Comparison of ENCODE assay signal across 9 mouse cellular contexts in genomic region chr6:34029746-34030027, GRCm38 (mm10). TPM values are rescaled to one million over a fixed set of nuclear protein-coding genes. Genes with fewer than 3 reads are reported as not detected.
DNase-seq lines count a peak whose midpoint lies in the region; ATAC-seq lines count a peak whose summit lies in the region.
"Had no signal": no experiment of that assay in that cellular context is flagged by ENCODE, and none has a peak within 500 bp of the region (broad histone marks: within the 10 kb centered on the region; RNA-seq: fewer than 3 reads in every experiment).

No protein-coding gene starts in this region.

- peak overlapping the region; percentile 88 for H3K4me2 ChIP-seq in heart, embryonic 15.5 days
- peak overlapping the region; percentile 96 for H3K4me2 ChIP-seq in hindbrain, embryonic 15.5 days
- H3K4me2 ChIP-seq in midbrain, embryonic 12.5 days (replicated peaks) = peak overlapping the region; percentile 92

- H3K4me1 ChIP-seq in heart, embryonic 15.5 days (replicated peaks) = peaks cover 14% of the 10 kb centered on the region
- peaks cover 9% of the 10 kb centered on the region for H3K4me1 ChIP-seq in hindbrain, embryonic 15.5 days (replicated peaks)
- H3K4me1 ChIP-seq in midbrain, embryonic 12.5 days = peaks cover 17% of the 10 kb centered on the region

- peak overlapping the region; percentile 78 for H3K4me3 ChIP-seq in heart, embryonic 15.5 days
- peak overlapping the region; percentile 85 for H3K4me3 ChIP-seq in hindbrain, embryonic 15.5 days
- peak overlapping the region; percentile 71 for H3K4me3 ChIP-seq in midbrain, embryonic 12.5 days

- WGBS in heart, embryonic 15.5 days = under 1% methylated on average over 4 of the region's 4 CpGs
- 0% methylated on average over 4 of the region's 4 CpGs for WGBS in hindbrain, embryonic 15.5 days
- WGBS in midbrain, embryonic 12.5 days = 0% methylated on average over 4 of the region's 4 CpGs

- no peak overlapping the region for H3K27ac ChIP-seq in heart, embryonic 15.5 days
- peak overlapping the region; percentile 88 for H3K27ac ChIP-seq in hindbrain, embryonic 15.5 days (replicated peaks)
- no peak overlapping the region for H3K27ac ChIP-seq in midbrain, embryonic 12.5 days (replicated peaks)

- H3K9ac ChIP-seq in heart, embryonic 15.5 days = peak overlapping the region; percentile 57
- H3K9ac ChIP-seq in hindbrain, embryonic 15.5 days = peak overlapping the region; percentile 63
- peak overlapping the region; percentile 60 for H3K9ac ChIP-seq in midbrain, embryonic 12.5 days (replicated peaks)

- H3K9me3 ChIP-seq in heart, embryonic 15.5 days (replicated peaks) = no peaks in the 10 kb centered on the region
- no peaks in the 10 kb centered on the region for H3K9me3 ChIP-seq in hindbrain, embryonic 15.5 days
- H3K9me3 ChIP-seq in midbrain, embryonic 12.5 days = no peaks in the 10 kb centered on the region

- peak; percentile 43; the same call in 1 of the 2 replicates for ATAC-seq in heart, embryonic 15.5 days (replicated peaks; ENCODE audit: insufficient number of reproducible peaks, insufficient read depth, low FRiP score, low read depth)
- peak; percentile 10 for ATAC-seq in activated CD4-positive, CD25-positive, alpha-beta regulatory T cell, adult 4 months
- no peak; the same call in 1 of the 2 replicates for ATAC-seq in hindbrain, embryonic 15.5 days (ENCODE audit: low FRiP score, low read depth)
- peak; percentile 64; the same call in 1 of the 2 replicates for ATAC-seq in midbrain, embryonic 12.5 days (ENCODE audit: low FRiP score, low read depth)

- no peak for DNase-seq in heart, adult 8-10 months (ENCODE audit: low spot score)
- no peak for DNase-seq in thymus, postnatal 4 days
- no peak for DNase-seq in right cerebral cortex, postnatal 36 days (ENCODE audit: low spot score in 2 of 2)
- no peak for DNase-seq in thymus, postnatal 14 days

- H3K27me3 ChIP-seq in heart, embryonic 15.5 days = no peaks in the 10 kb centered on the region
- no peaks in the 10 kb centered on the region for H3K27me3 ChIP-seq in hindbrain, embryonic 15.5 days
- no peaks in the 10 kb centered on the region for H3K27me3 ChIP-seq in midbrain, embryonic 12.5 days
- H3K27me3 ChIP-seq: Patski had no signal

- H3K36me3 ChIP-seq in heart, embryonic 15.5 days = no peaks in the 10 kb centered on the region
- no peaks in the 10 kb centered on the region for H3K36me3 ChIP-seq in hindbrain, embryonic 15.5 days
- no peaks in the 10 kb centered on the region for H3K36me3 ChIP-seq in midbrain, embryonic 12.5 days

RNA-seq across cellular contexts. Expression of gene Lrguk, which starts 0.4 kb away (rescaled TPM):
- 0.28 and 0.49 TPM in 2 replicates for polyA plus RNA-seq in heart, embryonic 15.5 days (2015; fragmentation: Nextera tagmentation; extraction: Ambion mirVana)
- under 1 TPM in 3 of 4 experiments, not detected in 1; 0.03 to 0.11 (median 0.09) TPM for total RNA-seq in heart, adult 8-10 months (2022)
- not detected for polyA plus RNA-seq in activated CD4-positive, CD25-positive, alpha-beta regulatory T cell, adult 4 months (2017; shearing (Covaris generic))
- polyA plus RNA-seq in hindbrain, embryonic 15.5 days (2015; fragmentation: Nextera tagmentation; extraction: Ambion mirVana) = 1.00 and 1.1 TPM in 2 replicates
- 0.90 and 0.99 TPM in 2 replicates for polyA plus RNA-seq in midbrain, embryonic 12.5 days (2016; fragmentation: Nextera tagmentation; extraction: Ambion mirVana)
